Mouse (Mus musculus) cortical plate, adult 2 months (tissue): Measurements from ENCODE around the gene Lnx1. TPM values are rescaled to one million over a fixed set of nuclear protein-coding genes. Genes with fewer than 3 reads are reported as not detected.

Experiments
- H3K27ac ChIP-seq: fragments of 200-500 bp; 2 replicates; pipeline ENCODE4 v1.5.1; 2012; ENCODE audit warnings: low read length, control low read depth, inconsistent platforms; ENCODE audit not compliant: insufficient read depth
- H3K4me1 ChIP-seq: fragments of 200-500 bp; 2 replicates; pipeline ENCODE4 v1.6.1; 2011; ENCODE audit warnings: low read length; ENCODE audit not compliant: control insufficient read depth, insufficient read depth
- H3K4me3 ChIP-seq: fragments of 200-500 bp; 2 replicates; pipeline ENCODE4 v1.5.1; 2011; ENCODE audit warnings: mild to moderate bottlenecking, low read length, control low read depth; ENCODE audit not compliant: insufficient read depth
- CTCF ChIP-seq: fragments of 200-500 bp; IDR thresholded peaks from 2 replicates; pipeline ENCODE4 v1.5.1; 2011; ENCODE audit warnings: mild to moderate bottlenecking, control low read depth, low read length; ENCODE audit not compliant: insufficient read depth; ENCODE audit errors: extremely low read depth
- POLR2A ChIP-seq: fragments of 200-500 bp; IDR thresholded peaks from 2 replicates; pipeline ENCODE4 v1.6.1; 2011; ENCODE audit warnings: mild to moderate bottlenecking, low read length, control low read depth; ENCODE audit not compliant: insufficient read depth; ENCODE audit errors: extremely low read depth
- polyA plus RNA-seq: library from polyadenylated mRNA; depleted of rRNA; stranded (reverse); fragments of >200 nt; gene quantifications from 2 replicates; pipeline ENCODE4 v1.2.3, GENCODE M21; 2012

Lnx1 gene
- polyA plus RNA-seq, 1 experiment = 38.1 TPM

DNA sequence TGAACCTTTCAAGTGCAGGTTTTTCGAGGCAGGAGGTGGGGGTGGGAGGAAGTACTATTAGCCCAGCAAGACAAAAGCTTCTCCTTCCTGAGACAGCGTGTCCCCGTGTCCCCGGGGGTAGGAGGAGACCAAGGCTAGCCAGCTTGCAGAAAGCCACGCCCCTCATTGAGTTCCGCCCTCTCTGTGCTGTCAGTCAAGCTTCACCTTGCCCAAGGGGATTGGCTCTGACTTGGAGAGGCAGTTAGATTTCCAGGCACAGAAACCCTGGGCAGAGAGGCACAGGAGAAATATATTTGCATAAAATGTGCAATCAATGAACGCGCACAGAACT, 1.7 kb upstream of the Lnx1 start:
- H3K27ac ChIP-seq = no peak overlapping the region
- no peak overlapping the region for H3K4me3 ChIP-seq
- H3K4me1 ChIP-seq = no peaks in the 10 kb centered on the region
- TF ChIP-seq CTCF (no peak), POLR2A (no peak)

DNA sequence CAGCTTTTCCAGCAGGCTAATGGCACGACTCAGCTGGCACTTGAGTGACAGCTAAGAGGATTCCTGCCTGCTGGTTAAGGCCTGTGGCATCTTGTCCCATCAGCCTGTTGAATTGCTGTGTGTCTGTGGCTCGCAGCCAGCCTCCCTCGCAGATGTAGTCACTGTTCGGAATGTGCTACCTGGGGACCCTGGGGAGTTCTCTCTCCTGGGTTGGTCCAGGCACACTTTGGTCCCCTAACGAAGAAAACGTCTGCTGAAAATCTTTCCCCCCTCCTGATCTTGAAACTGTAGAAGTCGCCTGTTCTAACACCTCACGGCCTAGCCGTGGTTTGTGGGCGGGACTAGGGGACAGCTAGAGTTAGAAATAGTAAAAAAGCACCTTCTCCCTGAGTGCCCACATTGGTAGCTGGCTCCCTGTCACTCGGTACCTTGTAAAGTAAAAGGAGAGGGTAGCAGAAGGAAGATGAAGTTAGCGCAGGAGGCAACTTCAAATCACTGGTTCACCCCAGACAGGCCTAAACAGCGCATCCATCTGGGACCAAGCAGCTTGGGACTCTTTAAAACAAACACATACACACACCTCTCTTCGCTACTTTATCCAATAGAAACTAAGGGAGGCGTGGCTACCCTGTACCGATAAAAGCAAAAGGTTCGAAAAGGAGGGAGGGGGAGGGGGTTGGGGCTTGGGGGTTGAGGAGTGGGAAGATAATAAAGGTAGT, 1.2 kb upstream of the Lnx1 start:
- Histone ChIP-seq H3K27ac (no peak overlapping the region), H3K4me1 (no peaks in the 10 kb centered on the region), H3K4me3 (no peak overlapping the region)
- no peak for TF ChIP-seq POLR2A
- no peak for TF ChIP-seq CTCF

DNA sequence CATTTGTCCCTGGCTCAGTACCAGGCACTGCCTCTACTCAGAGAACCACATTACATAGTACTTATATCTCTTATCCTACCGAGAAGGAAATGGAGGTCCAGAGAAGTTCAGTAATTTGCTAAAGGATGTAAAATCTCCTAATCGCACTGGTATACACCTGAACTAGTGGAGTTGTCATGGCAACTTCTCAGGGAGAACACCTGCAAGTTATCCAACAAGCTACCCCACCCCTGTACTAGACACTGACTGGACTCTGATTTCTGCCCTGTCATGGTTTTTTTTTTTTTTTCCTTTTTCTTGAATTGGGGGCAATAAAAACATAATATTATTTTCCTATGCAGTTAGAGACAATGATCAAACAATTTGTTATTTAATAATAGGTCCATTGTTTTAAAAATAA, 1.8 kb downstream of the Lnx1 start:
- Histone ChIP-seq H3K4me1 (no peaks in the 10 kb centered on the region), H3K4me3 (no peak overlapping the region), H3K27ac (no peak overlapping the region)
- no peak for TF ChIP-seq POLR2A
- TF ChIP-seq CTCF = no peak

DNA sequence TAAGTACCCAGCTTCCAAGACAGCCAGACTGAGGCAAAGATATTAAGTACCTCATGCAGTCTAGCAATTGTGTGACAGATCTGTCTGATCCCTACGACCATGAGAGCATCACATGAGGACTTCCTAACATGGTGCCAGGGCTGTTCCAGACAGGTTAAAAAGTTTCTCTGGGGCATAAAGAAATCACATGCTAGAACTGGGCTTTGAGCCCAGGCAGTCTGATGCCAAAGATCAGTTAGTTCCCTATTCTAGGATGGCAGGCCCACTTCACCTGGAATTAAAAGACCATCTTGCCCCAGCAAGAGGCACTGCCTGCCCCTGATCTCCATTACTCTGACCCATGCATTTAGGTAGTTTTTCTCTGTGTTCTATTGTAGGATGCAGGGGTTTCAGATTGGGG, 3.0 kb downstream of the Lnx1 start:
- TF ChIP-seq CTCF (no peak), POLR2A (no peak)
- no peak overlapping the region for H3K4me3 ChIP-seq
- H3K4me1 ChIP-seq = no peaks in the 10 kb centered on the region
- H3K27ac ChIP-seq = no peak overlapping the region

DNA sequence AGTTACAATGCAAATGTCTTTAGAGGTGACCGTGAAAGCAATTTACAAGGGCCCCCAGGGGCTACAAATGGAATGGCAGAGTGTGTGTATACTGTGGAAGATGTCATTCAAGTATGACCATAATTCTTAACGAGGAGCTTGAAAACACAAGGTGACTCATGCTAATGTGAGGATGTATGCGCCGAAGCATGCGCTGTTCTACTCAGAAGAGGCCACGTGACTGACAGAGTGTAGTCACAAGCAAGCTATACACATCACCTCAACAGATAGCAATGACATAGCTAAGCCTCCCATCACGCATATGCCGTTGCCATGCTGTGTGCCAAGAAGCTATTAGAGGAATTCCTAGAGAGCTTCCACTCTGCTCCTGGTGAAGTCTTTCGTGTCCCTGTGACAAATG, 5.2 kb downstream of the Lnx1 start:
- TF ChIP-seq POLR2A (no peak), CTCF (no peak)
- Histone ChIP-seq H3K27ac (no peak overlapping the region), H3K4me1 (no peaks in the 10 kb centered on the region), H3K4me3 (no peak overlapping the region)

DNA sequence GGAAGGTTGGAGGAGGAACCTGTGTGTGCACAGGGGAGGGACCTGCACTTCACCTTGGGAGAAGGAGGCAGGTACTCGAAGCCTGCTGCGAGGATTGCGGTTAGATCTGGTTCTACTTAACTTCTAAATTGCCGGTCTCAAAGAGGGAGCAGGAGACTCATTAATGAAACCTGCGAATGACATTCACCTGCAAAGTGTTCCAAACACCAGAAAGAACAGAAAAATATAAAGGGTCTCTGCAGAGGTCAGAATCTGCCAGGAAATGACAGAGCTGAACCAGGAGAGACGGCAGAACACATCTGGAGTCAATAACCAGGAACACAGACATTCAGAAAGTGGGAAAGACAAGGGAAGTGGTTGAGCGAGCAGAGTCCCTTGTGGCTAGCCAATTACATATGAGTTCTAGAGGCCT, 8.3 kb downstream of the Lnx1 start:
- H3K27ac ChIP-seq = no peak overlapping the region

DNA sequence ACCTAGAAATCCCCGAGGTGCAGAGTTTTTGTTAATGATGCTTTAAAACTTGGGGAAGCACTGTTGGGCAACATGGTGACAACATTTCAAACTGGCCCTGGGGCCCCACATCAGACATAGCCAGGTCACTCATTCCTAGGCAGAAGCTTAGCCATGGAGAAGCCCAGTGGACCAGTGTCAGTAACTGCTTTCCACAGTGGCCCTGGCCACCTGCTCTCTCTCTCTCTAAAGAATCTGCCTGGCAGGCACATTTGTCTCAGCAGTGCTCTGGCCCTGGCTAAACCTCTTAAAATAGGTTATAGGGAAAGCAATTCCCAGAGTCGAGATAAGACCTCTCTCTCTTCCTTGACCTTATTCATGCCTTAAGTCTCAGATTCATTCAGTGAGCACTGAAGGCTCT, 8.9 kb downstream of the Lnx1 start:
- TF ChIP-seq CTCF (no peak), POLR2A (no peak)
- Histone ChIP-seq H3K4me1 (peaks cover 3% of the 10 kb centered on the region; the same call in 1 of the 2 replicates), H3K27ac (no peak overlapping the region), H3K4me3 (no peak overlapping the region)

More for the DNA sequence above, 8.3 kb downstream of the Lnx1 start:
- H3K4me1 ChIP-seq = peaks cover 3% of the 10 kb centered on the region; the same call in 1 of the 2 replicates
- TF ChIP-seq POLR2A (no peak), CTCF (no peak)
- no peak overlapping the region for H3K4me3 ChIP-seq

DNA sequence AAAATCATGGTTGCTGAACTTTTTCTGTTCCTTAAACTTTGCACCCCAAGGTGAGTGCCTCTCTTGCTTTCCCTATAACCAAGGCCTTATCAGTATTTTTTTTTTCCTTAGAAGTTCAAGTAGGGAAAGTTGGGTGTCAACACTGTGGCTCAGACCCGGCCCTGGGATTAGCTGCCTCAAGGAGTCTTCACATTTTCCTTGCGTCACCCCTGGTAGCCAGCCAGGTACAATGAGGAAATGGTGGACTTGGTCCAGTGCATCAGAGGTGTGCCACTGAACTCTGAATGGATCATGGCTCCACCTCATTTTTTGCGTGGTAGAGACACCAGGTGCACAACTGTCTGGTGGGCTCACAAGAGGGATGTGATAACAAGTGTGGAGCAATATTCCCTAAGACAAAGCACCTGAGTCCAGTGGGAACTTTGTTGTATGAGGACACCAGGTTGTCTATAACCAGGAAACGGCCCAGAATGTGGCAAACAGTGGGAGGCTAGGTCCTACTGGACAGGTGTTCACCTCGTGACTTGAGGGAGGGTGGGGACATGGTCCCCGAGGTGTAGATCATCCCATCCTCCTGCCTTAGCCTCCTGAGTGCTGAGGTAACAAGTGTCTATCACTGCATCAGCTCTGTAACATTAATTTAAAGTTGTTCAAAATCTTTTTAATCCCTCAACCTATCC, 10.2 kb downstream of the Lnx1 start:
- TF ChIP-seq CTCF (no peak), POLR2A (no peak)
- Histone ChIP-seq H3K4me1 (peaks cover 3% of the 10 kb centered on the region; the same call in 1 of the 2 replicates), H3K4me3 (no peak overlapping the region), H3K27ac (no peak overlapping the region)

DNA sequence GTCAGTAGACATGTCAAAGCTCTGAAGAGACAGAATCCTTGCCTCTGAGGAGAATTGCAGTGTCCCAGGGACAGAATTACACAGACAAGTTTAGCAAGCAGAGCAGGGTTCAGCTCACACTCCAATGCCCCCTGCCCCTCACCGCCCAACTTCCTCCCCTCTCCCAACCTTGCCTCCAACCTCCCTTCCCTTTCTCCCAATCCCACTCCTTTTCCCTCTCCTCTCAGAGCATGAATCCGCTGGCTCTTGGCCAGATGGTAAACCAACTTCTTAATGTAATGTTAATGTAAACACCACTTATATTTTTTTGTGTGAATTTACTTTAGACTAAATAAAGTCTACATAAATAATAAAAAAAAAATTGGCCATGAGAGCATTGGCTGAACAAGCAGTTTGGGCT, 13.9 kb downstream of the Lnx1 start:
- H3K4me1 ChIP-seq = peaks cover 3% of the 10 kb centered on the region; the same call in 1 of the 2 replicates
- H3K4me3 ChIP-seq = no peak overlapping the region
- H3K27ac ChIP-seq = no peak overlapping the region
- TF ChIP-seq POLR2A (no peak), CTCF (no peak)

DNA sequence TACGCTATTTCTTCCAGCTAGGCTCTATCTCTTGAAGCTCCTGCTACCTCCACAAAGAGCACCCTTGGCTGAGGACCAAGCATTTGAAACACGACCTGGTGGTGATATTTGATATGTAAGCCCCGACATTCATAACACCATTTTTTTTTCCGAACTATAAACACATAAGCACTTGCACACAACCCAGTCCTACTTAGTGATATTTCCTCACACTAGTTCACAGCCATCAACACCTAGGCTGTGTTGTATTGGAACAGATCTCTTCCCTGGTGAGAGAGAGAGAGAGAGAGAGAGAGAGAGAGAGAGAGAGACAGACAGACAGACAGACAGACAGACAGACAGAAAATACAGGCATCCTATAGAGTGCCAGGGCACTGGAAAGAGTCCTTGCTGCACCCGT, 17.8 kb downstream of the Lnx1 start:
- Histone ChIP-seq H3K4me1 (no peaks in the 10 kb centered on the region), H3K27ac (no peak overlapping the region), H3K4me3 (no peak overlapping the region)
- TF ChIP-seq POLR2A (no peak), CTCF (no peak)

DNA sequence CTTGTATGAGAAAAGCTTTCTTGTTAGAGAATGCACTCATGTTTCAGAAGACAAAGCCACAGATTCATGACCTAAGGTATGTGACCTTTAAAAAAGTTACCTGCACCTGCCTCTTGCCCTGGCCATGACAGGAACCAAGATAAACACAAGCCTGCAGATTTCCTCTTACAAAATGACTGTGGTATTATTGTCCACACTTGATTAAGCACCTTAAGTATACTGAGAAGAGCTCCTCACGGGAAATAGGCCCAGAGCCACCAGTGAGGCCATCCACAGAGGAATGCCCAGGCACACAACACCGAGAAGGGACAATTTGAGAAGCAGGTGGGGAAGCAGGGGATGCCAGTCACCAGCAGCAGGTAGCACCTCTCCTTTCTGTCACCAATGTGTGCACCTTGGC, 18.9 kb downstream of the Lnx1 start:
- H3K27ac ChIP-seq = no peak overlapping the region
- H3K4me1 ChIP-seq = no peaks in the 10 kb centered on the region
- TF ChIP-seq CTCF (no peak), POLR2A (no peak)

More for the DNA sequence above, 18.9 kb downstream of the Lnx1 start:
- H3K4me3 ChIP-seq = no peak overlapping the region
